Mouse (Mus musculus): ENCODE data around the gene Msrb3.

Gene Msrb3

GRCm38 (mm10) chr10:120744441-120745137 lies 154.3 kb downstream of the Msrb3 start:
- no peak for DNase-seq

- DNase-seq = no peak
These were observed 162.3 kb downstream of the Msrb3 start for GRCm38 (mm10) chr10:120736508-120737069.

- no peak for DNase-seq
These were observed 163.0 kb downstream of the Msrb3 start for GRCm38 (mm10) chr10:120735722-120736507.

GRCm38 (mm10) chr10:120734364-120734763 lies 164.5 kb downstream of the Msrb3 start:
- no peak for DNase-seq
